Mouse (Mus musculus): Measurements from ENCODE around the gene Dlg2. TPM values are rescaled to one million over a fixed set of nuclear protein-coding genes. Genes with fewer than 3 reads are reported as not detected.

The Dlg2 gene
- total and polyA plus RNA-seq, 3 experiments: 0.49 to 0.68 TPM; not detected in 1

- Histone ChIP-seq H3K36me3 (replicated peaks) (no peaks in the 10 kb centered on the region), H3K27me3 (ENCODE audit: insufficient read depth, low read length) (no peaks in the 10 kb centered on the region), H3K4me3 (ENCODE audit: low read depth, low read length) (no peak overlapping the region), H3K4me1 (ENCODE audit: insufficient read depth, low read depth, low read length) (no peaks in the 10 kb centered on the region), H3K9me3 (replicated peaks) (no peaks in the 10 kb centered on the region)
- ATAC-seq (ENCODE audit: extremely low read depth, insufficient number of reproducible peaks, low FRiP score, poor library complexity, severe bottlenecking): no peak
- TF ChIP-seq GATA2 (IDR thresholded peaks at IDR 0.05; ENCODE audit: borderline replicate concordance, low read depth, low read length): no peak
- TF ChIP-seq CTCF (IDR thresholded peaks at IDR 0.05; ENCODE audit: low read depth, low read length): no peak
- no peak for TF ChIP-seq GATA1 (IDR thresholded peaks at IDR 0.05; ENCODE audit: borderline replicate concordance, low read length)
- TF ChIP-seq POLR2AphosphoS5 (IDR thresholded peaks at IDR 0.05; ENCODE audit: insufficient replicate concordance, low read depth, low read length): no peak
- no peak for TF ChIP-seq TAL1 (conservative IDR thresholded peaks at IDR 0.05; ENCODE audit: low read depth, low read length)
- no peak for DNase-seq (ENCODE audit: low spot score)
Measured at GRCm38 (mm10) chr7:91461352-91461751, 984.9 kb downstream of the Dlg2 start.

- no peaks in the 10 kb centered on the region for H3K4me1 ChIP-seq (ENCODE audit: insufficient read depth, low read depth, low read length)
- no peak for ATAC-seq (ENCODE audit: extremely low read depth, insufficient number of reproducible peaks, low FRiP score, poor library complexity, severe bottlenecking)
- no peaks in the 10 kb centered on the region for H3K36me3 ChIP-seq (replicated peaks)
- H3K9me3 ChIP-seq (replicated peaks): no peaks in the 10 kb centered on the region
- TF ChIP-seq GATA1 (IDR thresholded peaks at IDR 0.05; ENCODE audit: borderline replicate concordance, low read length): no peak
- TF ChIP-seq GATA2 (IDR thresholded peaks at IDR 0.05; ENCODE audit: borderline replicate concordance, low read depth, low read length): no peak
- TF ChIP-seq TAL1 (conservative IDR thresholded peaks at IDR 0.05; ENCODE audit: low read depth, low read length): no peak
- no peak for TF ChIP-seq CTCF (IDR thresholded peaks at IDR 0.05; ENCODE audit: low read depth, low read length)
- TF ChIP-seq POLR2AphosphoS5 (IDR thresholded peaks at IDR 0.05; ENCODE audit: insufficient replicate concordance, low read depth, low read length): no peak
- H3K27me3 ChIP-seq (ENCODE audit: insufficient read depth, low read length): no peaks in the 10 kb centered on the region
- DNase-seq (ENCODE audit: low spot score): no peak
- H3K4me3 ChIP-seq (ENCODE audit: low read depth, low read length): no peak overlapping the region
Measured at GRCm38 (mm10) chr7:91463256-91463655, 986.8 kb downstream of the Dlg2 start.

- no peak for TF ChIP-seq TAL1 (conservative IDR thresholded peaks at IDR 0.05; ENCODE audit: low read depth, low read length)
- no peak for TF ChIP-seq GATA1 (IDR thresholded peaks at IDR 0.05; ENCODE audit: borderline replicate concordance, low read length)
- no peak for TF ChIP-seq CTCF (IDR thresholded peaks at IDR 0.05; ENCODE audit: low read depth, low read length)
- TF ChIP-seq POLR2AphosphoS5 (IDR thresholded peaks at IDR 0.05; ENCODE audit: insufficient replicate concordance, low read depth, low read length): no peak
- no peak for TF ChIP-seq GATA2 (IDR thresholded peaks at IDR 0.05; ENCODE audit: borderline replicate concordance, low read depth, low read length)
- Histone ChIP-seq H3K36me3 (replicated peaks) (no peaks in the 10 kb centered on the region), H3K27me3 (ENCODE audit: insufficient read depth, low read length) (no peaks in the 10 kb centered on the region), H3K9me3 (replicated peaks) (no peaks in the 10 kb centered on the region), H3K4me3 (ENCODE audit: low read depth, low read length) (no peak overlapping the region), H3K4me1 (ENCODE audit: insufficient read depth, low read depth, low read length) (no peaks in the 10 kb centered on the region)
- DNase-seq (ENCODE audit: low spot score) (no peak), ATAC-seq (ENCODE audit: extremely low read depth, insufficient number of reproducible peaks, low FRiP score, poor library complexity, severe bottlenecking) (no peak)
Measured at GRCm38 (mm10) chr7:91467061-91467460, 990.6 kb downstream of the Dlg2 start.

- Histone ChIP-seq H3K27me3 (ENCODE audit: insufficient read depth, low read length) (no peaks in the 10 kb centered on the region), H3K9me3 (replicated peaks) (no peaks in the 10 kb centered on the region), H3K36me3 (replicated peaks) (no peaks in the 10 kb centered on the region), H3K4me1 (ENCODE audit: insufficient read depth, low read depth, low read length) (no peaks in the 10 kb centered on the region), H3K4me3 (ENCODE audit: low read depth, low read length) (no peak overlapping the region)
- ATAC-seq (ENCODE audit: extremely low read depth, insufficient number of reproducible peaks, low FRiP score, poor library complexity, severe bottlenecking) (no peak), DNase-seq (ENCODE audit: low spot score) (no peak)
- TF ChIP-seq GATA1 (IDR thresholded peaks at IDR 0.05; ENCODE audit: borderline replicate concordance, low read length): no peak
- no peak for TF ChIP-seq GATA2 (IDR thresholded peaks at IDR 0.05; ENCODE audit: borderline replicate concordance, low read depth, low read length)
- TF ChIP-seq CTCF (IDR thresholded peaks at IDR 0.05; ENCODE audit: low read depth, low read length): no peak
- no peak for TF ChIP-seq POLR2AphosphoS5 (IDR thresholded peaks at IDR 0.05; ENCODE audit: insufficient replicate concordance, low read depth, low read length)
- TF ChIP-seq TAL1 (conservative IDR thresholded peaks at IDR 0.05; ENCODE audit: low read depth, low read length): no peak
Measured at GRCm38 (mm10) chr7:91479145-91479544, 1002.7 kb downstream of the Dlg2 start.

- Histone ChIP-seq H3K4me3 (ENCODE audit: low read depth, low read length) (no peak overlapping the region), H3K36me3 (replicated peaks) (no peaks in the 10 kb centered on the region), H3K9me3 (replicated peaks) (no peaks in the 10 kb centered on the region), H3K4me1 (ENCODE audit: insufficient read depth, low read depth, low read length) (no peaks in the 10 kb centered on the region), H3K27me3 (ENCODE audit: insufficient read depth, low read length) (no peaks in the 10 kb centered on the region)
- ATAC-seq (ENCODE audit: extremely low read depth, insufficient number of reproducible peaks, low FRiP score, poor library complexity, severe bottlenecking): no peak
- DNase-seq (ENCODE audit: low spot score): no peak
- TF ChIP-seq CTCF (IDR thresholded peaks at IDR 0.05; ENCODE audit: low read depth, low read length) (no peak), GATA1 (IDR thresholded peaks at IDR 0.05; ENCODE audit: borderline replicate concordance, low read length) (no peak), POLR2AphosphoS5 (IDR thresholded peaks at IDR 0.05; ENCODE audit: insufficient replicate concordance, low read depth, low read length) (no peak), GATA2 (IDR thresholded peaks at IDR 0.05; ENCODE audit: borderline replicate concordance, low read depth, low read length) (no peak), TAL1 (conservative IDR thresholded peaks at IDR 0.05; ENCODE audit: low read depth, low read length) (no peak)
Measured at GRCm38 (mm10) chr7:91481574-91482197, 1005.2 kb downstream of the Dlg2 start.

GRCm38 (mm10) chr7:91493234-91493633 lies 1016.8 kb downstream of the Dlg2 start:
- H3K27me3 ChIP-seq (ENCODE audit: insufficient read depth, low read length): no peaks in the 10 kb centered on the region
- H3K36me3 ChIP-seq (replicated peaks): no peaks in the 10 kb centered on the region
- H3K4me3 ChIP-seq (ENCODE audit: low read depth, low read length): no peak overlapping the region
- no peaks in the 10 kb centered on the region for H3K9me3 ChIP-seq (replicated peaks)
- no peak for DNase-seq (ENCODE audit: low spot score)
- TF ChIP-seq GATA1 (IDR thresholded peaks at IDR 0.05; ENCODE audit: borderline replicate concordance, low read length) (no peak), TAL1 (conservative IDR thresholded peaks at IDR 0.05; ENCODE audit: low read depth, low read length) (no peak), CTCF (IDR thresholded peaks at IDR 0.05; ENCODE audit: low read depth, low read length) (no peak), POLR2AphosphoS5 (IDR thresholded peaks at IDR 0.05; ENCODE audit: insufficient replicate concordance, low read depth, low read length) (no peak), GATA2 (IDR thresholded peaks at IDR 0.05; ENCODE audit: borderline replicate concordance, low read depth, low read length) (no peak)
- no peak for ATAC-seq (ENCODE audit: extremely low read depth, insufficient number of reproducible peaks, low FRiP score, poor library complexity, severe bottlenecking)
- H3K4me1 ChIP-seq (ENCODE audit: insufficient read depth, low read depth, low read length): no peaks in the 10 kb centered on the region

Data from G1E (cell line).